8 mouse cellular contexts compared by ENCODE assay signal in the genomic region with DNA sequence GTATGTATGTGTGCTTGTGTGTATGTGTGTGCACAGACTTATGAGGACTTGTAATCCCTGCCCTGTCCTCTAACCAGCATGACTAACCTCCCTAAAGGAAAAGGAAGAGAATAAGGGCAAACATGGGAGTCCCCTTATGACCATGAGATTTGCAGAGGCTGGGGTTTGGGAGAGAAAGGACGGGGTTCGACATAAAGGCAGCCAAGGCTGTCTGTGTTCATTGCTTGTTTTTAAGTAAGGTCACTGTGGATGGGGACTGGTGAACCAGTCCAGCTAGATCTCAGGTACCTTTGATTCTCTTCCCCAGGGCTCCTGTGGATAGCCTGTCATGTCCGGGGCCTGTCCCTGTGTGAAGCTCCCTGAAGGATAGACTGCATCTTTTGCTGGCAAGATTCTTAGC. TPM values are rescaled to one million over a fixed set of nuclear protein-coding genes. Genes with fewer than 3 reads are reported as not detected.
DNase-seq lines count a peak whose midpoint lies in the region; ATAC-seq and TF ChIP-seq lines count a peak whose summit lies in the region.

No protein-coding gene starts in this region.

- no peaks in the 10 kb centered on the region for H3K36me3 ChIP-seq in lung, embryonic 15.5 days
- no peaks in the 10 kb centered on the region for H3K36me3 ChIP-seq in limb, embryonic 15.5 days

- H3K9ac ChIP-seq in lung, embryonic 15.5 days: no peak overlapping the region
- H3K9ac ChIP-seq in limb, embryonic 15.5 days: no peak overlapping the region

- H3K4me3 ChIP-seq in cerebellum, adult 2 months (replicated peaks; ENCODE audit: insufficient read depth, low read depth, low read length): no peak overlapping the region
- H3K4me3 ChIP-seq in lung, embryonic 15.5 days: no peak overlapping the region
- no peak overlapping the region for H3K4me3 ChIP-seq in limb, embryonic 15.5 days

- H3K27ac ChIP-seq in cerebellum, adult 2 months (ENCODE audit: insufficient read depth, low read length): peak overlapping the region; percentile 70
- 0 out of 2 replicates have a peak overlapping the region, but pooled peaks have one; percentile 38 for H3K27ac ChIP-seq in lung, embryonic 15.5 days
- H3K27ac ChIP-seq in limb, embryonic 15.5 days: peak overlapping the region; percentile 88

- WGBS in cerebellum, adult 2 months: 44% methylated on average over 3 of the region's 3 CpGs
- WGBS in lung, embryonic 15.5 days: 33% methylated on average over 3 of the region's 3 CpGs
- WGBS in limb, embryonic 15.5 days: 56% methylated on average over 3 of the region's 3 CpGs

- TF ChIP-seq POLR2A in cerebellum, adult 2 months (IDR thresholded peaks at IDR 0.05; ENCODE audit: borderline replicate concordance, insufficient read depth, low read length): no peak

- no peak for TF ChIP-seq CTCF in cerebellum, adult 2 months (IDR thresholded peaks at IDR 0.05; ENCODE audit: borderline replicate concordance, insufficient read depth, low read depth, low read length)

- peaks cover 53% of the 10 kb centered on the region for H3K4me1 ChIP-seq in cerebellum, adult 2 months (ENCODE audit: control insufficient read depth, insufficient read depth, low read length)
- peaks cover 40% of the 10 kb centered on the region for H3K4me1 ChIP-seq in lung, embryonic 15.5 days
- peaks cover 44% of the 10 kb centered on the region for H3K4me1 ChIP-seq in limb, embryonic 15.5 days

- no peaks in the 10 kb centered on the region for H3K9me3 ChIP-seq in lung, embryonic 15.5 days
- no peaks in the 10 kb centered on the region for H3K9me3 ChIP-seq in limb, embryonic 15.5 days

- DNase-seq in cerebellum, adult 2 months: peak in 1 of 2 experiments; percentile 47
- no peak for DNase-seq in cerebellum, adult 11 months
- no peak for DNase-seq in lung, postnatal 36 days
- DNase-seq in urinary bladder, postnatal 10 days (ENCODE audit: low spot score): no peak
- no peak for DNase-seq in adrenal gland, postnatal 14 days

- no peak overlapping the region for H3K4me2 ChIP-seq in lung, embryonic 15.5 days
- no peak overlapping the region for H3K4me2 ChIP-seq in limb, embryonic 15.5 days

- no peaks in the 10 kb centered on the region for H3K27me3 ChIP-seq in cerebellum, adult 2 months (ENCODE audit: control insufficient read depth, insufficient read depth, low read length)
- no peaks in the 10 kb centered on the region for H3K27me3 ChIP-seq in lung, embryonic 15.5 days
- no peaks in the 10 kb centered on the region for H3K27me3 ChIP-seq in limb, embryonic 15.5 days

- no peak for ATAC-seq in lung, embryonic 15.5 days (ENCODE audit: borderline replicate concordance, extremely low read depth, low FRiP score, low TSS enrichment)
- ATAC-seq in limb, embryonic 15.5 days (ENCODE audit: insufficient number of reproducible peaks, low FRiP score, low TSS enrichment, low read depth): no peak
- ATAC-seq in inflammation-experienced regulatory T-cells, adult 6 months: no peak

RNA-seq across cellular contexts. Expression of a gene that starts 55.6 kb away (rescaled TPM):
- polyA plus RNA-seq in cerebellum, adult 2 months (2012; rRNA removed): 42.0 and 42.4 TPM in 2 replicates
- polyA plus RNA-seq in lung, embryonic 15.5 days (2015; fragmentation: Nextera tagmentation; extraction: Ambion mirVana): 12.6 TPM in 2 replicates
- polyA plus RNA-seq in limb, embryonic 15.5 days (2015; fragmentation: Nextera tagmentation; extraction: Ambion mirVana): 11.0 and 12.8 TPM in 2 replicates
- 10 to 100 TPM; 16.7 to 25.3 (median 24.5) TPM for polyA plus RNA-seq in inflammation-experienced regulatory T-cells, adult 6 months (2017; shearing (Covaris generic))
- total RNA-seq in adrenal gland, postnatal 14 days (2021): 97.2 and 105 TPM in 2 replicates

Comparison
In these comparisons a context has a peak if more than half of its experiments do, and no peak if none do; other contexts are left out.
1. H3K27ac ChIP-seq: peak in every context shown above with its lines; median percentile 88 in limb, embryonic 15.5 days; 70 in cerebellum, adult 2 months; 38 in lung, embryonic 15.5 days.